Mouse (Mus musculus) heart, embryonic 12.5 days (tissue): ENCODE data around the gene Zbtb8a. TPM values are rescaled to one million over a fixed set of nuclear protein-coding genes. Genes with fewer than 3 reads are reported as not detected.
"Not testable (repeated sequence)": the region's sequence is repeated elsewhere in the genome, so short reads cannot be mapped to it uniquely, and the experiment has no call there.

Experiments
- ATAC-seq: fragments of 200-750 bp; cut with Nextera tagmentation; 2 replicates; pipeline ENCODE4 v1.8.0; 2017; ENCODE audit warnings: moderate TSS enrichment, moderate library complexity; ENCODE audit not compliant: insufficient number of reproducible peaks, low FRiP score
- H3K27ac ChIP-seq: fragments of 300-500 bp; sonication (generic); 2 replicates; pipeline ENCODE4 v1.5.1; 2016; ENCODE audit warnings: mild to moderate bottlenecking, moderate library complexity; ENCODE audit not compliant: poor library complexity, severe bottlenecking
- H3K27me3 ChIP-seq: fragments of 300-500 bp; sonication (generic); replicated peaks from 2 replicates; pipeline ENCODE4 v1.6.1; 2016; ENCODE audit warnings: mild to moderate bottlenecking, moderate library complexity
- H3K36me3 ChIP-seq: fragments of 300-500 bp; sonication (generic); 2 replicates; pipeline ENCODE4 v1.6.1; 2016; ENCODE audit warnings: mild to moderate bottlenecking, moderate library complexity
- H3K4me1 ChIP-seq: fragments of 300-500 bp; sonication (generic); replicated peaks from 2 replicates; pipeline ENCODE4 v1.6.1; 2016; ENCODE audit warnings: mild to moderate bottlenecking
- H3K4me2 ChIP-seq: fragments of 300-500 bp; sonication (generic); 2 replicates; pipeline ENCODE4 v1.6.1; 2016; ENCODE audit warnings: mild to moderate bottlenecking, moderate library complexity
- H3K4me3 ChIP-seq: fragments of 300-500 bp; sonication (generic); 2 replicates; pipeline ENCODE4 v1.5.1; 2016; ENCODE audit warnings: mild to moderate bottlenecking
- H3K9ac ChIP-seq: fragments of 300-500 bp; sonication (generic); 2 replicates; pipeline ENCODE4 v1.6.1; 2016; ENCODE audit warnings: mild to moderate bottlenecking, moderate library complexity
- H3K9me3 ChIP-seq: fragments of 300-500 bp; sonication (generic); replicated peaks from 2 replicates; pipeline ENCODE4 v1.6.1; 2016; ENCODE audit warnings: mild to moderate bottlenecking, moderate library complexity
- WGBS: fragments of 180-500 bp; shearing (Covaris S2); methylation state at CpG from one replicate; pipeline ENCODE4 v1.1.7; 2016; 5-methylcytosine and 5-hydroxymethylcytosine counted together
- polyA plus RNA-seq: library from polyadenylated mRNA; unstranded; fragments of >200 nt; fragmentation: Nextera tagmentation; extraction: Ambion mirVana; gene quantifications from 2 replicates; pipeline ENCODE4 v1.2.1, GENCODE M21; 2016

The Zbtb8a gene
- 11.1 and 11.8 TPM in 2 replicates for polyA plus RNA-seq

DNA sequence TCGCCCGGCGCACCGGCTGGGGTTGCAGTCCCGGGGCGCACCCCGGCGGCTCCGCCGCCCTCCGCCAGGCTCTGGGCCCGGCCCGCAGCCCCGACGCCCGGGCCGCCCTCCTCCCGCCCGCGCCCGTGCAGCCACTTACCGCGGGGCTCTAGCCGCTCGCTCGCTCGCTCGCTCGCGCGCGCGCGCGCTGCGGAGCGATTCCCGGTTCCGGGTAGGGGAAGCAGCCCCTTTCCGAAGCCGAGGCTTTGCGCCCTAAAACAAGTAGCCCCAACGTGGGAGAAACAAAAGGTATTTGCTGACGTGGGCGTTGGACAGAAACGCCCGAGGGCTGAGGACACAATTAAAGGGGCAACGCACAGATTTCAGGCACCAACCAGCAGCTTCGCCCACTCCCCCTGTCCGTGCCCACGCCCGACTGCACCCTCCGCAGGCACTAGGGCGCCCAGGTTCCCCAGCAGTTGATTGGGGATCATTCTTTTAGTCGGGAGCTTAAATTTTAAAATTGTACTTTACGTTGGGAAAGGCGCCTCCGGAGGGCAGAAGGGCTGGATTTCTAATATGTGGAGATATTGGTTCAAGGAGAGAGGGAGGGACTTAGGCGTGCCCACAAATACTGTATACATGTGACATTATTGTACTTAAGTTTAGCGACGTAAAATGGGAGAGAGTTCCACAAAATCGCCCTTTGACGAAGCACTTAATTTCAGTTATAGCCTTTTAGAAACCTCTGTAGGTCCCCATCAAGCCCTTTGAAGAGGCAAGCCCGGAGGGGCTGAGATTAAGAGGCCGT is at the start of gene Zbtb8a:
Gene Zbtb8a, minus strand, starts transcription at position 516 of the 790 bp plus-strand sequence.
- Histone ChIP-seq H3K27ac (peak within 1 kb of the TSS; percentile 73), H3K9me3 (no peaks in the 10 kb centered on the region), H3K36me3 (no peaks in the 10 kb centered on the region), H3K4me3 (peak within 1 kb of the TSS; percentile 87), H3K27me3 (0 out of 2 replicates have a peak, but pooled peaks cover 8% of the 10 kb centered on the region), H3K9ac (peak within 1 kb of the TSS; percentile 93), H3K4me2 (peak within 1 kb of the TSS; percentile 75), H3K4me1 (no peaks in the 10 kb centered on the region)
- 5% methylated on average over 65 of the region's 65 CpGs for WGBS
- peak; percentile 65; the same call in 1 of the 2 replicates for ATAC-seq

- Histone ChIP-seq H3K9me3 (no peaks in the 10 kb centered on the region), H3K27me3 (no peaks in the 10 kb centered on the region), H3K4me3 (no peak overlapping the region), H3K27ac (no peak overlapping the region), H3K9ac (no peak overlapping the region), H3K4me1 (peaks cover 8% of the 10 kb centered on the region), H3K4me2 (no peak overlapping the region), H3K36me3 (no peaks in the 10 kb centered on the region)
- 62% methylated on average over 5 of the region's 5 CpGs for WGBS
- no peak for ATAC-seq
Measured at GRCm38 (mm10) chr4:129418321-129418720, 40.4 kb upstream of the Zbtb8a start.

GRCm38 (mm10) chr4:129416478-129416877 is 38.6 kb upstream of the Zbtb8a start:
- peaks cover 8% of the 10 kb centered on the region for H3K4me1 ChIP-seq
- no peak overlapping the region for H3K9ac ChIP-seq
- H3K4me2 ChIP-seq = no peak overlapping the region
- peak overlapping the region; percentile 1; the same call in 1 of the 2 replicates for H3K27ac ChIP-seq
- ATAC-seq = no peak
- no peaks in the 10 kb centered on the region for H3K36me3 ChIP-seq
- H3K9me3 ChIP-seq = no peaks in the 10 kb centered on the region
- H3K27me3 ChIP-seq = no peaks in the 10 kb centered on the region
- no peak overlapping the region for H3K4me3 ChIP-seq
- WGBS = 5% methylated on average over 5 of the region's 5 CpGs

GRCm38 (mm10) chr4:129415892-129416291 is 38.0 kb upstream of the Zbtb8a start:
- Histone ChIP-seq H3K36me3 (no peaks in the 10 kb centered on the region), H3K27ac (no peak overlapping the region), H3K27me3 (no peaks in the 10 kb centered on the region), H3K4me2 (no peak overlapping the region), H3K4me1 (peaks cover 8% of the 10 kb centered on the region), H3K9me3 (no peaks in the 10 kb centered on the region), H3K9ac (no peak overlapping the region), H3K4me3 (no peak overlapping the region)
- no peak for ATAC-seq
- WGBS = 88% methylated on average over 5 of the region's 5 CpGs

DNA sequence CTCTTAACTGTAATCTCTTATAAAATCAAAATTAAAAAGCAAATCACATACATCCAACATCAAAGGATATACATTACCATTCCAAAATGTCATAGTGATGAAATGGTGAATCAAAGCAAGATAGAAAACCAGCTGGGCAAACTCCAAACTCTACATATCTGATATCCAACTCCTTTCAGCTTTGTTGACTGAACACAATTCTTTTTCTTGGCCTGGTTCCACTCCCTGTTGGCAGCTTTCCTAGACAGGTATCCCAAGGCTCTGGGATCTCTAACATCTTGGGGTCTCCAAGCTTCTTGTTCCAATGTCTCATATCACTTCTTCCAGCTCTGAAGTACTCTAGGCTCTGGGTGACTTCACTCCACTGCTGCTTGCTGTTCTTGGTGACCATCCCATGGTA is 33.1 kb upstream of the Zbtb8a start:
- Histone ChIP-seq H3K27me3 (0 out of 2 replicates have a peak, but pooled peaks cover 8% of the 10 kb centered on the region), H3K9ac (no peak overlapping the region), H3K4me2 (no peak overlapping the region), H3K4me3 (no peak overlapping the region), H3K27ac (no peak overlapping the region), H3K4me1 (peaks cover 1% of the 10 kb centered on the region; the same call in 1 of the 2 replicates), H3K36me3 (no peaks in the 10 kb centered on the region), H3K9me3 (0 out of 2 replicates have a peak, but pooled peaks cover 2% of the 10 kb centered on the region)
- ATAC-seq = no peak

DNA sequence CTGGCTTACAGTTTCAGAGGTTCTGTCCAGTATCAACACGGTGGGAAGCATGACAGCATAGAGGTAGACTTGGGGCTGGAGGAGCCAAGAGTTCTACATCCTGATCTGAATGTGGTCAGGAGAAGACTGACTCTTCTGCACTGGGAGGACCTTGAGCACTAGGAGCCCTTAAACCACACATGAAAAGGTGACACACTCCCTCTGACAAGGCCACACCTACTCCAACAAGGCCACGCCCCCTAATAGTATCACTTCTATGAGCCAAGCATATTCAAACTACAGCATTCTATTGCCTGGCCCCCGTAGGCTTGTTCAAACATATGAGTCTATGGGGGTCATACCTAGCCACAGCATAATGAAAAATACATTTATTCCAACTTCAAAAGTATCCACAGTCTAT is 32.6 kb upstream of the Zbtb8a start:
- H3K36me3 ChIP-seq, H3K9ac ChIP-seq, H3K4me2 ChIP-seq, H3K27me3 ChIP-seq, H3K4me3 ChIP-seq, H3K4me1 ChIP-seq, ATAC-seq, H3K27ac ChIP-seq, H3K9me3 ChIP-seq: not testable (repeated sequence)
- 87% methylated on average over 3 of the region's 3 CpGs for WGBS

DNA sequence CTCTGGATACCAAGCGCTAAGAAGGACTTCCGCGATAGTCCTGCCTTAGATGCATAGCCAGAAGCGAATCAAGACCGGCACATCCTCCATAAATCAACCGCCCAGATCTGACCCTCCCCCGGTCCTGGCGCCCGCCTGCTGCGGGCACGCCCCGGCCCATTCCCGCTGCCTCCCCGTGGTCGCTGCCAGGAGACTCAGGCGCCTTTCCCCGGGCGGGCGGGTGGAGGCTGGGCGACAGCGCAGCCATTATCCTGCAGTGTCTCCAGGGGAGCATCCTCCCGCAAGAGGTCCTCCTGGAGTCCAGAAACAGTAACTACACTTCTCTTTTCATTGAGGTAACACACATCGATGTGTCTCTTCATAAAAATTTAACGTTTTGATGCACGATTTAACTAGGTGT is 28.5 kb upstream of the Zbtb8a start:
- ATAC-seq = peak; percentile 45; the same call in 1 of the 2 replicates
- no peak overlapping the region for H3K27ac ChIP-seq
- peak overlapping the region; percentile 72 for H3K4me2 ChIP-seq
- 3% methylated on average over 25 of the region's 25 CpGs for WGBS
- H3K4me1 ChIP-seq = no peaks in the 10 kb centered on the region
- 0 out of 2 replicates have a peak, but pooled peaks cover 8% of the 10 kb centered on the region for H3K27me3 ChIP-seq
- peak overlapping the region; percentile 61 for H3K9ac ChIP-seq
- H3K36me3 ChIP-seq = no peaks in the 10 kb centered on the region
- peak overlapping the region; percentile 44 for H3K4me3 ChIP-seq
- H3K9me3 ChIP-seq = peaks cover 2% of the 10 kb centered on the region; the same call in 1 of the 2 replicates

GRCm38 (mm10) chr4:129399813-129400212 is 21.9 kb upstream of the Zbtb8a start:
- H3K9me3 ChIP-seq = no peaks in the 10 kb centered on the region; the same call in 1 of the 2 replicates
- H3K27ac ChIP-seq = no peak overlapping the region
- H3K4me1 ChIP-seq = no peaks in the 10 kb centered on the region
- H3K27me3 ChIP-seq = no peaks in the 10 kb centered on the region
- no peak overlapping the region for H3K4me2 ChIP-seq
- WGBS = 71% methylated on average over 4 of the region's 4 CpGs
- no peak for ATAC-seq
- no peak overlapping the region for H3K4me3 ChIP-seq
- H3K36me3 ChIP-seq = no peaks in the 10 kb centered on the region
- H3K9ac ChIP-seq = no peak overlapping the region

GRCm38 (mm10) chr4:129396960-129397359 is 19.0 kb upstream of the Zbtb8a start:
- 73% methylated on average over 3 of the region's 3 CpGs for WGBS
- ATAC-seq = no peak
- no peak overlapping the region for H3K27ac ChIP-seq

GRCm38 (mm10) chr4:129394089-129394870 is 16.4 kb upstream of the Zbtb8a start:
- no peak overlapping the region for H3K4me2 ChIP-seq
- ATAC-seq = peak; percentile 9; the same call in 1 of the 2 replicates

More at GRCm38 (mm10) chr4:129396960-129397359, 19.0 kb upstream of the Zbtb8a start:
- no peaks in the 10 kb centered on the region for H3K4me1 ChIP-seq
- H3K4me3 ChIP-seq = no peak overlapping the region
- H3K27me3 ChIP-seq = no peaks in the 10 kb centered on the region
- H3K9me3 ChIP-seq = no peaks in the 10 kb centered on the region; the same call in 1 of the 2 replicates
- H3K36me3 ChIP-seq = no peaks in the 10 kb centered on the region
- H3K9ac ChIP-seq = no peak overlapping the region
- H3K4me2 ChIP-seq = no peak overlapping the region

DNA sequence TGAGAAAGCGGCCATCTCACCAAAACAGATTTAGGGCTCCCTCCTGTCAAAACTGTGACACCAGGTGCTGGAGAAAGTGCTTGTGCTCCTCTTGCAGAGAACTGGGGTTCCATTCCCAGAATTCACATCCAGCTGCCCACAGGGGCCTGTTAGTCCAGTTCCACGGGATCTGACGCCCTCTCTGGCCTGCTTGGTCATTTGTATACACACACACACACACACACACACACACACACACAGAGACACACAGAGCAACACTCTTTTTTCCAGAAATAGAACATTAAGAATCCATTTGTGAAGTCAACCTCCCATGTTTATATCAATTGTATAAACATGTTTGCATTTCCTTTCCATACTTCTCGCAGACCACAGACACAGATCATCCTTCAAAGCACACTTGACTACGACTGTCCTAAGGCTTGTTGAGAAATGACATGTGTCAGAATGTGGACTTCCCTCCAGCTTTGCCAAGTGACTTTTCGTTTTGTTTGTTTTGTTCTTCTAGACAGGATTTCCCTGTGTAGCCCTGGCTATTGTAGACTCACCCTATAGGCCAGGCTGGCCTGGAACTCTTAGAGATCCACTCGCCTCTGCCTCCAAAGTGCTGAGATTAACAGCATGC is 13.1 kb upstream of the Zbtb8a start:
- WGBS = 75% methylated on average over 7 of the region's 7 CpGs
- no peak overlapping the region for H3K9ac ChIP-seq
- no peaks in the 10 kb centered on the region for H3K4me1 ChIP-seq
- no peak for ATAC-seq
- no peak overlapping the region for H3K27ac ChIP-seq
- H3K27me3 ChIP-seq = no peaks in the 10 kb centered on the region
- H3K36me3 ChIP-seq = no peaks in the 10 kb centered on the region
- no peak overlapping the region for H3K4me2 ChIP-seq
- no peaks in the 10 kb centered on the region for H3K9me3 ChIP-seq
- no peak overlapping the region for H3K4me3 ChIP-seq

More at GRCm38 (mm10) chr4:129394089-129394870, 16.4 kb upstream of the Zbtb8a start:
- no peak overlapping the region for H3K4me3 ChIP-seq
- H3K9me3 ChIP-seq = no peaks in the 10 kb centered on the region
- no peaks in the 10 kb centered on the region for H3K27me3 ChIP-seq
- H3K27ac ChIP-seq = no peak overlapping the region
- no peak overlapping the region for H3K9ac ChIP-seq
- no peaks in the 10 kb centered on the region for H3K4me1 ChIP-seq
- 51% methylated on average over 12 of the region's 12 CpGs for WGBS
- no peaks in the 10 kb centered on the region for H3K36me3 ChIP-seq
